ENCODE assay signal across 23 mouse cellular contexts in genomic region chr14:60986926-60987325, GRCm38 (mm10). TPM values are rescaled to one million over a fixed set of nuclear protein-coding genes. Genes with fewer than 3 reads are reported as not detected.
DNase-seq lines count a peak whose midpoint lies in the region; ATAC-seq lines count a peak whose summit lies in the region.
"Had no signal": no experiment of that assay in that cellular context is flagged by ENCODE, and none has a peak within 500 bp of the region (broad histone marks: within the 10 kb centered on the region; RNA-seq: fewer than 3 reads in every experiment).

No protein-coding gene starts in this region.

- no peaks in the 10 kb centered on the region for H3K27me3 ChIP-seq in forebrain, embryonic 11.5 days (ENCODE audit: control insufficient read depth, insufficient read depth, low read length)
- no peaks in the 10 kb centered on the region for H3K27me3 ChIP-seq in forebrain, embryonic 16.5 days (replicated peaks; ENCODE audit: control insufficient read depth, insufficient read depth, low read length)
- H3K27me3 ChIP-seq in midbrain, embryonic 10.5 days (ENCODE audit: low read depth, poor library complexity, severe bottlenecking), result no peaks in the 10 kb centered on the region
- no peaks in the 10 kb centered on the region for H3K27me3 ChIP-seq in midbrain, embryonic 15.5 days (replicated peaks)
- no peaks in the 10 kb centered on the region for H3K27me3 ChIP-seq in forebrain, embryonic 12.5 days
- H3K27me3 ChIP-seq: heart, embryonic 12.5 days; limb, embryonic 15.5 days; stomach, embryonic 15.5 days had no signal

- no peak for DNase-seq in forebrain, embryonic 11.5 days (ENCODE audit: low spot score)
- DNase-seq in midbrain, embryonic 10.5 days (ENCODE audit: low spot score), result no peak
- DNase-seq in brain, adult 2 months (ENCODE audit: low read depth, low spot score), result peak; percentile 23
- no peak for DNase-seq in gastrocnemius, adult 18-20 months (ENCODE audit: low spot score)
- DNase-seq in yolk sac, embryonic 10.5 days (ENCODE audit: low spot score), result no peak
- DNase-seq: adrenal gland, postnatal 36 days; cerebellum, adult 11-12 months; cerebellum, postnatal 14 days; gastrocnemius, postnatal 14 days; heart, adult 11 months; heart, postnatal 10 days; kidney, adult 9 months; kidney, postnatal 14 days; lung, embryonic 14.5 days; thymus, adult 18-20 months; thymus, postnatal 36 days had no signal

- H3K4me1 ChIP-seq in forebrain, embryonic 11.5 days (replicated peaks; ENCODE audit: control insufficient read depth, insufficient read depth, low read length), result peaks cover 20% of the 10 kb centered on the region
- H3K4me1 ChIP-seq in forebrain, embryonic 16.5 days (replicated peaks; ENCODE audit: control insufficient read depth, insufficient read depth, low read length), result peaks cover 27% of the 10 kb centered on the region
- H3K4me1 ChIP-seq in midbrain, embryonic 10.5 days, result peaks cover 78% of the 10 kb centered on the region
- H3K4me1 ChIP-seq in midbrain, embryonic 15.5 days, result peaks cover 18% of the 10 kb centered on the region
- peaks cover 46% of the 10 kb centered on the region for H3K4me1 ChIP-seq in forebrain, embryonic 12.5 days

- WGBS in forebrain, embryonic 11.5 days, result 44% methylated on average over 5 of the region's 5 CpGs
- WGBS in forebrain, embryonic 16.5 days, result 27% methylated on average over 5 of the region's 5 CpGs
- 81% methylated on average over 5 of the region's 5 CpGs for WGBS in midbrain, embryonic 10.5 days
- 49% methylated on average over 5 of the region's 5 CpGs for WGBS in midbrain, embryonic 15.5 days
- 36% methylated on average over 5 of the region's 5 CpGs for WGBS in forebrain, embryonic 12.5 days

- no peaks in the 10 kb centered on the region for H3K9me3 ChIP-seq in forebrain, embryonic 11.5 days (ENCODE audit: control insufficient read depth, low read length)
- no peaks in the 10 kb centered on the region for H3K9me3 ChIP-seq in forebrain, embryonic 16.5 days (ENCODE audit: control insufficient read depth, low read length)
- no peaks in the 10 kb centered on the region for H3K9me3 ChIP-seq in midbrain, embryonic 10.5 days (replicated peaks)
- H3K9me3 ChIP-seq in midbrain, embryonic 15.5 days, result no peaks in the 10 kb centered on the region
- H3K9me3 ChIP-seq in forebrain, embryonic 12.5 days, result no peaks in the 10 kb centered on the region
- H3K9me3 ChIP-seq: heart, embryonic 12.5 days; limb, embryonic 15.5 days; stomach, embryonic 15.5 days had no signal

- H3K27ac ChIP-seq in forebrain, embryonic 11.5 days (ENCODE audit: low read depth, low read length), result peak overlapping the region; percentile 19; the same call in 1 of the 2 replicates
- H3K27ac ChIP-seq in forebrain, embryonic 16.5 days (ENCODE audit: low read length), result no peak overlapping the region
- peak overlapping the region; percentile 1; the same call in 1 of the 2 replicates for H3K27ac ChIP-seq in midbrain, embryonic 10.5 days (replicated peaks)
- H3K27ac ChIP-seq in midbrain, embryonic 15.5 days, result no peak overlapping the region
- peak overlapping the region; percentile 44 for H3K27ac ChIP-seq in forebrain, embryonic 12.5 days
- H3K27ac ChIP-seq: limb, embryonic 15.5 days; liver, embryonic 14.5 days; stomach, embryonic 15.5 days had no signal

- H3K4me2 ChIP-seq in forebrain, embryonic 11.5 days (ENCODE audit: low read depth, low read length, severe bottlenecking), result no peak overlapping the region
- no peak overlapping the region for H3K4me2 ChIP-seq in forebrain, embryonic 16.5 days (ENCODE audit: low read length)
- H3K4me2 ChIP-seq in midbrain, embryonic 15.5 days, result no peak overlapping the region
- no peak overlapping the region for H3K4me2 ChIP-seq in forebrain, embryonic 12.5 days
- H3K4me2 ChIP-seq: heart, embryonic 12.5 days; limb, embryonic 15.5 days; lung, embryonic 14.5 days; stomach, embryonic 15.5 days had no signal

- no peak overlapping the region for H3K4me3 ChIP-seq in forebrain, embryonic 11.5 days (ENCODE audit: low read depth, low read length)
- no peak overlapping the region for H3K4me3 ChIP-seq in forebrain, embryonic 16.5 days (replicated peaks; ENCODE audit: low read length)
- no peak overlapping the region for H3K4me3 ChIP-seq in midbrain, embryonic 10.5 days
- H3K4me3 ChIP-seq in midbrain, embryonic 15.5 days, result no peak overlapping the region
- no peak overlapping the region for H3K4me3 ChIP-seq in forebrain, embryonic 12.5 days (replicated peaks)
- H3K4me3 ChIP-seq: heart, embryonic 12.5 days; limb, embryonic 15.5 days; stomach, embryonic 15.5 days had no signal

- no peaks in the 10 kb centered on the region for H3K36me3 ChIP-seq in forebrain, embryonic 11.5 days (ENCODE audit: control insufficient read depth, insufficient read depth, low read length)
- H3K36me3 ChIP-seq in forebrain, embryonic 16.5 days (ENCODE audit: control insufficient read depth, insufficient read depth), result no peaks in the 10 kb centered on the region
- peaks cover 49% of the 10 kb centered on the region for H3K36me3 ChIP-seq in midbrain, embryonic 10.5 days
- no peaks in the 10 kb centered on the region for H3K36me3 ChIP-seq in midbrain, embryonic 15.5 days (replicated peaks)
- peaks cover 3% of the 10 kb centered on the region; the same call in 1 of the 2 replicates for H3K36me3 ChIP-seq in forebrain, embryonic 12.5 days (replicated peaks)
- H3K36me3 ChIP-seq: limb, embryonic 15.5 days; stomach, embryonic 15.5 days had no signal

- no peak overlapping the region for H3K9ac ChIP-seq in forebrain, embryonic 11.5 days (ENCODE audit: low read length)
- H3K9ac ChIP-seq in forebrain, embryonic 16.5 days (replicated peaks; ENCODE audit: low read depth, low read length), result no peak overlapping the region
- H3K9ac ChIP-seq in midbrain, embryonic 15.5 days, result no peak overlapping the region
- H3K9ac ChIP-seq in forebrain, embryonic 12.5 days, result no peak overlapping the region
- H3K9ac ChIP-seq: heart, embryonic 12.5 days; limb, embryonic 15.5 days; liver, embryonic 14.5 days; lung, embryonic 14.5 days; stomach, embryonic 15.5 days had no signal

- ATAC-seq in forebrain, embryonic 11.5 days (replicated peaks; ENCODE audit: low FRiP score), result no peak
- ATAC-seq in forebrain, embryonic 16.5 days, result no peak; the same call in 1 of the 2 replicates
- no peak for ATAC-seq in midbrain, embryonic 15.5 days (replicated peaks)
- no peak for ATAC-seq in forebrain, embryonic 12.5 days (ENCODE audit: low FRiP score)

RNA-seq across cellular contexts. Expression of gene Tnfrsf19, which starts 59.4 kb away (rescaled TPM):
- 127 and 138 TPM in 2 replicates for polyA plus RNA-seq in forebrain, embryonic 11.5 days (2014; fragmentation: Nextera tagmentation; extraction: Ambion mirVana)
- 49.1 and 56.3 TPM in 2 replicates for polyA plus RNA-seq in forebrain, embryonic 16.5 days (2015; fragmentation: Nextera tagmentation; extraction: Ambion mirVana)
- polyA plus RNA-seq in midbrain, embryonic 10.5 days (2016; fragmentation: Nextera tagmentation; extraction: Ambion mirVana), result 76.1 and 88.7 TPM in 2 replicates
- polyA plus RNA-seq in midbrain, embryonic 15.5 days (2015; fragmentation: Nextera tagmentation; extraction: Ambion mirVana), result 37.2 and 40.5 TPM in 2 replicates
- 92.5 and 118 TPM in 2 replicates for polyA plus RNA-seq in forebrain, embryonic 12.5 days (2016; fragmentation: Nextera tagmentation; extraction: Ambion mirVana)
- total RNA-seq in gastrocnemius, adult 18-20 months (2021), result 10 to 100 TPM in 1 of 2 experiments, 1 to 10 TPM in 1; 6.9 to 10.8 TPM

Comparison
In these comparisons a context has a peak if more than half of its experiments do, and no peak if none do; other contexts are left out.
1. H3K27ac ChIP-seq: peak in forebrain, embryonic 11.5 days (single experiment), midbrain, embryonic 10.5 days (single experiment) and forebrain, embryonic 12.5 days (single experiment); none in forebrain, embryonic 16.5 days (single experiment) and midbrain, embryonic 15.5 days (single experiment).